Mouse (Mus musculus): ENCODE data around the gene Urb2. TPM values are rescaled to one million over a fixed set of nuclear protein-coding genes. Genes with fewer than 3 reads are reported as not detected.
A peak's percentile ranks its signal among the peaks of the same experiment; 100 is the strongest.

The Urb2 gene
- total and polyA plus RNA-seq, 3 experiments, result 2.6 to 6.3 (median 6.2) TPM

GRCm38 (mm10) chr8:123980239-123980638 lies 41.1 kb upstream of the Urb2 start:
- 71% methylated on average over 4 of the region's 4 CpGs for WGBS
- Histone ChIP-seq H3K27ac (no peak overlapping the region), H3K4me1 (ENCODE audit: control insufficient read depth, insufficient read depth, low read length) (peaks cover 10% of the 10 kb centered on the region), H3K4me3 (no peak overlapping the region), H3K79me2 (replicated peaks; ENCODE audit: control insufficient read depth, insufficient read depth, low read length) (no peaks in the 10 kb centered on the region; the same call in 1 of the 2 replicates), H3K9ac (ENCODE audit: low read depth, low read length) (no peak overlapping the region), H3K36me3 (ENCODE audit: control insufficient read depth, insufficient read depth, low read length) (no peaks in the 10 kb centered on the region), H3K27me3 (ENCODE audit: control insufficient read depth, insufficient read depth, low read length) (no peaks in the 10 kb centered on the region)
- TF ChIP-seq CTCF (IDR thresholded peaks at IDR 0.05), result no peak
- TF ChIP-seq POLR2A (IDR thresholded peaks at IDR 0.05; ENCODE audit: insufficient read depth, low read depth, low read length), result no peak
- TF ChIP-seq EP300 (IDR thresholded peaks at IDR 0.05; ENCODE audit: insufficient read depth, low read depth, low read length), result no peak
- intact Hi-C loops (cut with DNase I), result no loop called here
- no peak for DNase-seq

DNA sequence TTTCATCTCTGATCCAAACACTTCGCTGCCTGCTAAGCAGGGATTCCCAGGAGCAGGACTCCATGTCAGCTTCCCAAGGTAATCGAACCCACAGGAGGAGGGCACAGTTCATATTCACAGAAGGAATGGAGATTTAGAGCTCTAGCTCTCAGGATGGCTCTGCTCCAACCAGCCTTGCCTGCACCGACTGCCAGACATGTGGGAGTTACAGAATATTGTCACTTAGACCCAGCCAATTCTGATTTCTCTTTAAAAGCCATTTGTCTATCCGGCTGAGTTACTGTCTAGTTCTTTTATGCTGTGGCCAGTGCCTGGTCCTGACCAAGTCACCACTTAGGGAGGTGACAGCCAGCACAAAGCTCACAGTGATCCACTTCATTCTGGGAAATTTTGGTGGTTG lies 39.6 kb upstream of the Urb2 start:
- Histone ChIP-seq H3K9ac (ENCODE audit: low read depth, low read length) (peak overlapping the region; percentile 6; the same call in 1 of the 2 replicates), H3K4me1 (ENCODE audit: control insufficient read depth, insufficient read depth, low read length) (peaks cover 10% of the 10 kb centered on the region), H3K36me3 (ENCODE audit: control insufficient read depth, insufficient read depth, low read length) (no peaks in the 10 kb centered on the region), H3K79me2 (replicated peaks; ENCODE audit: control insufficient read depth, insufficient read depth, low read length) (no peaks in the 10 kb centered on the region; the same call in 1 of the 2 replicates), H3K27me3 (ENCODE audit: control insufficient read depth, insufficient read depth, low read length) (no peaks in the 10 kb centered on the region), H3K4me3 (peak overlapping the region; percentile 6; the same call in 1 of the 2 replicates), H3K27ac (no peak overlapping the region)
- peak in 1 of 2 experiments; percentile 12 for DNase-seq
- intact Hi-C loops (cut with DNase I), result loop anchor here (2.0 kb wide), 2 partner anchors 31 to 39 kb away; partner anchors contain the start of genes Taf5l and Urb2
- 27% methylated on average over 4 of the region's 4 CpGs for WGBS
- no peak for TF ChIP-seq CTCF (IDR thresholded peaks at IDR 0.05)
- no peak for TF ChIP-seq POLR2A (IDR thresholded peaks at IDR 0.05; ENCODE audit: insufficient read depth, low read depth, low read length)
- TF ChIP-seq EP300 (IDR thresholded peaks at IDR 0.05; ENCODE audit: insufficient read depth, low read depth, low read length), result no peak

DNA sequence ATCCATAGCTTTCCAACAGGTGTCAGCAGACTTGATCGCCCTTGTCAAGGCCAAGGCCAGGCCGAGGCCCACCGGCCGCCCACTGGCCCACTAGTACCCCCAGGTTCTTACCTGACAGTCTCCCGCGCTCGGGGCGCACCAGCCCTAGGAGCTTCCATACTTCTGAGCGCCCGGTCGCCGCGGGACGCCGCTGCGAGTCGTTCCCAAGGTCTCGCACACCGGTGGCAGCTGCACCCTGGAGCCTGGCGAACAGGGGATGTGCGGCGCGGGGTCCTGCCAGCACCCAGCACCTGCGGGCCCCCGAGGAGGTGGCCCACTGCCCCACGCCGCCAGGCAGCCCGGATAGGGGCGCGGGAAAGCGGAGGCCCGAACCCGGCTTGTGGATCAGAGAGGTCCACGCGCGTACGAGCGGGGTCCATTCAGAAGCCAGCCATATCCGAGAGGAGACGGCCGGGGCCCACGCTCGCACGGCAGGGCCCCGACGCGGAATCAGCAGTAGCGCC lies 39.0 kb upstream of the Urb2 start:
- Histone ChIP-seq H3K27ac (peak overlapping the region; percentile 90), H3K79me2 (replicated peaks; ENCODE audit: control insufficient read depth, insufficient read depth, low read length) (no peaks in the 10 kb centered on the region; the same call in 1 of the 2 replicates), H3K4me1 (ENCODE audit: control insufficient read depth, insufficient read depth, low read length) (peaks cover 10% of the 10 kb centered on the region), H3K36me3 (ENCODE audit: control insufficient read depth, insufficient read depth, low read length) (no peaks in the 10 kb centered on the region), H3K4me3 (peak overlapping the region; percentile 89), H3K9ac (ENCODE audit: low read depth, low read length) (peak overlapping the region; percentile 88), H3K27me3 (ENCODE audit: control insufficient read depth, insufficient read depth, low read length) (no peaks in the 10 kb centered on the region)
- TF ChIP-seq POLR2A (IDR thresholded peaks at IDR 0.05; ENCODE audit: insufficient read depth, low read depth, low read length), result no peak
- TF ChIP-seq EP300 (IDR thresholded peaks at IDR 0.05; ENCODE audit: insufficient read depth, low read depth, low read length), result no peak
- no peak for TF ChIP-seq CTCF (IDR thresholded peaks at IDR 0.05)
- no peak for DNase-seq
- WGBS, result under 1% methylated on average over 46 of the region's 48 CpGs
- intact Hi-C loops (cut with DNase I), result loop anchor here (2.0 kb wide), 2 partner anchors 32 to 38 kb away; partner anchors contain the start of genes Taf5l and Urb2

GRCm38 (mm10) chr8:123982826-123983400 lies 38.4 kb upstream of the Urb2 start, which contains the start of gene Abcb10:
Gene Abcb10, minus strand, starts transcription at chr8:123983122.
- Histone ChIP-seq H3K36me3 (ENCODE audit: control insufficient read depth, insufficient read depth, low read length) (no peaks in the 10 kb centered on the region), H3K27me3 (ENCODE audit: control insufficient read depth, insufficient read depth, low read length) (no peaks in the 10 kb centered on the region), H3K79me2 (replicated peaks; ENCODE audit: control insufficient read depth, insufficient read depth, low read length) (no peaks in the 10 kb centered on the region; the same call in 1 of the 2 replicates), H3K27ac (peak within 1 kb of the TSS; percentile 90), H3K4me1 (ENCODE audit: control insufficient read depth, insufficient read depth, low read length) (peaks cover 10% of the 10 kb centered on the region), H3K4me3 (peak within 1 kb of the TSS; percentile 89), H3K9ac (ENCODE audit: low read depth, low read length) (peak within 1 kb of the TSS; percentile 88)
- TF ChIP-seq POLR2A (IDR thresholded peaks at IDR 0.05; ENCODE audit: insufficient read depth, low read depth, low read length), result peak; percentile 93
- TF ChIP-seq CTCF (IDR thresholded peaks at IDR 0.05), result no peak
- TF ChIP-seq EP300 (IDR thresholded peaks at IDR 0.05; ENCODE audit: insufficient read depth, low read depth, low read length), result 0 out of 2 replicates have a peak, but pooled peaks have one; percentile 15
- intact Hi-C loops (cut with DNase I), result loop anchor here (2.0 kb wide), 2 partner anchors 32 to 38 kb away; partner anchors contain the start of genes Taf5l and Urb2
- WGBS, result under 1% methylated on average over 48 of the region's 56 CpGs
- DNase-seq, result peak; percentile 94 to 96

GRCm38 (mm10) chr8:123988605-123989038 lies 32.7 kb upstream of the Urb2 start:
- WGBS, result 17% methylated on average over 6 of the region's 6 CpGs
- H3K36me3 ChIP-seq (ENCODE audit: control insufficient read depth, insufficient read depth, low read length), result no peaks in the 10 kb centered on the region

More at GRCm38 (mm10) chr8:123988605-123989038, 32.7 kb upstream of the Urb2 start:
- Histone ChIP-seq H3K4me1 (ENCODE audit: control insufficient read depth, insufficient read depth, low read length) (no peaks in the 10 kb centered on the region), H3K27ac (peak overlapping the region; percentile 28; the same call in 1 of the 2 replicates), H3K79me2 (replicated peaks; ENCODE audit: control insufficient read depth, insufficient read depth, low read length) (no peaks in the 10 kb centered on the region), H3K4me3 (no peak overlapping the region), H3K27me3 (ENCODE audit: control insufficient read depth, insufficient read depth, low read length) (no peaks in the 10 kb centered on the region), H3K9ac (ENCODE audit: low read depth, low read length) (no peak overlapping the region)
- TF ChIP-seq POLR2A (IDR thresholded peaks at IDR 0.05; ENCODE audit: insufficient read depth, low read depth, low read length), result no peak
- no peak for TF ChIP-seq CTCF (IDR thresholded peaks at IDR 0.05)
- TF ChIP-seq EP300 (IDR thresholded peaks at IDR 0.05; ENCODE audit: insufficient read depth, low read depth, low read length), result no peak
- peak in 1 of 2 experiments; percentile 37 for DNase-seq
- intact Hi-C loops (cut with DNase I), result no loop called here
